Mouse (Mus musculus): ENCODE results near the gene Fhit. TPM values are rescaled to one million over a fixed set of nuclear protein-coding genes. Genes with fewer than 3 reads are reported as not detected.

Fhit gene
- polyA plus RNA-seq, 3 experiments from 2014 or later, result 2.0 to 7.7 (median 6.6) TPM

- ATAC-seq, result no peak
These were observed 460.1 kb downstream of the Fhit start for GRCm38 (mm10) chr14:10701707-10702106.

- ATAC-seq, result no peak
These were observed 481.8 kb downstream of the Fhit start for GRCm38 (mm10) chr14:10680041-10680440.

- no peak for ATAC-seq
These were observed 482.2 kb downstream of the Fhit start for GRCm38 (mm10) chr14:10679638-10680037.

GRCm38 (mm10) chr14:10677627-10678026 lies 484.2 kb downstream of the Fhit start:
- no peak for ATAC-seq

GRCm38 (mm10) chr14:10660247-10660646 lies 501.6 kb downstream of the Fhit start:
- no peak for ATAC-seq

- ATAC-seq, result no peak
These were observed 502.5 kb downstream of the Fhit start for GRCm38 (mm10) chr14:10659326-10659725.

GRCm38 (mm10) chr14:10658219-10658618 lies 503.6 kb downstream of the Fhit start:
- no peak for ATAC-seq

- ATAC-seq, result peak; percentile 68
These were observed 504.5 kb downstream of the Fhit start for GRCm38 (mm10) chr14:10657364-10657763.

- no peak for ATAC-seq
These were observed 506.0 kb downstream of the Fhit start for GRCm38 (mm10) chr14:10655842-10656241.

- ATAC-seq, result no peak
These were observed 514.0 kb downstream of the Fhit start for GRCm38 (mm10) chr14:10647832-10648231.

- no peak for ATAC-seq
These were observed 530.1 kb downstream of the Fhit start for GRCm38 (mm10) chr14:10631783-10632182.

- no peak for ATAC-seq
These were observed 530.9 kb downstream of the Fhit start for GRCm38 (mm10) chr14:10630831-10631360.

GRCm38 (mm10) chr14:10593467-10593866 lies 568.4 kb downstream of the Fhit start:
- ATAC-seq, result no peak

- no peak for ATAC-seq
These were observed 592.8 kb downstream of the Fhit start for GRCm38 (mm10) chr14:10568937-10569552.

- no peak for ATAC-seq
These were observed 594.1 kb downstream of the Fhit start for GRCm38 (mm10) chr14:10567771-10568170.

GRCm38 (mm10) chr14:10554755-10555154 lies 607.1 kb downstream of the Fhit start:
- ATAC-seq, result no peak

- ATAC-seq, result no peak
These were observed 613.2 kb downstream of the Fhit start for GRCm38 (mm10) chr14:10548632-10549031.

GRCm38 (mm10) chr14:10545916-10546315 lies 615.9 kb downstream of the Fhit start:
- no peak for ATAC-seq

- ATAC-seq, result no peak
These were observed 627.0 kb downstream of the Fhit start for GRCm38 (mm10) chr14:10534862-10535261.

- ATAC-seq, result no peak
These were observed 629.9 kb downstream of the Fhit start for GRCm38 (mm10) chr14:10531748-10532500.

- ATAC-seq, result peak; percentile 72
These were observed 635.0 kb downstream of the Fhit start for GRCm38 (mm10) chr14:10526800-10527199.

GRCm38 (mm10) chr14:10525786-10526185 lies 636.0 kb downstream of the Fhit start:
- no peak for ATAC-seq

GRCm38 (mm10) chr14:10514026-10514425 lies 647.8 kb downstream of the Fhit start:
- ATAC-seq, result no peak

GRCm38 (mm10) chr14:10509252-10509651 lies 652.6 kb downstream of the Fhit start:
- no peak for ATAC-seq

Measured in inflammation-experienced regulatory T-cells, adult 6 months (primary cell).